Mouse (Mus musculus): ENCODE data around the gene Ugt1a5. TPM values are rescaled to one million over a fixed set of nuclear protein-coding genes. Genes with fewer than 3 reads are reported as not detected.
"Not testable (repeated sequence)": the region's sequence is repeated elsewhere in the genome, so short reads cannot be mapped to it uniquely, and the experiment has no call there.

Gene Ugt1a5
- polyA plus RNA-seq, 1 experiment from 2014 or later = not detected

DNA sequence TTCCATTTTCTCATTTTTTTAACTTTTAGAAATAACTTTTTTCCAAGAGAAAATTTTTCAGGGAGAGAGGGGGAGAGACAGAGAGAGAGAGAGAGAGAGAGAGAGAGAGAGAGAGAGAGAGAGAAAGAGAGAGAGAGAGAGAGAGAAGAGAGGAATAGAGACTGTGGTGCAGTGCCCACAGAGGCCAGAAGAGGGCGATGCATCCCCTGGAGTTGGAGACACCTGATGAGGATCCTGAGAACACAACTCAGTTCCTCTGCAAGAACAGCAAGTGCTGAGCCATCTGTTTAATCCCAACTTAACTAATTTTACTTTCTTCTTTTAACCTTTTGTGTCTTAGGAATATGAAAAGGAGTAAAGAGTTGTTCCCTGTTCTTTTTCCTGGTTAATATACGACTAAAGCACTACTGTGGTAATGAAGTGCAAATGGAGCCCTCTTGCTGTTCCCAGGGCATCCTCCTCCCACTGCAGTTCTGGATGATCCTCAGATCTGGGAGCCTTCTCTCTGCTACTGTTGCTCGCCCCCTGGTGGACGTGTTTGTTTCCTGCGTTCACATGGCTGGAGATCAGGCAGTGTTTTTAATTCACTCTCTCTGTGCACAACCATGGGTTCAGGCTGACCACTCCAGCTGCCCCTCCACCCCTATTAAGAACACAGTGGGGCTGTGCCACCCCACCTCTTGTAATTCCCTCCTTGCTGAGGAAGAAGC, 21.7 kb upstream of the Ugt1a5 start:
- H3K27me3 ChIP-seq (ENCODE audit: low read depth, poor library complexity, severe bottlenecking); H3K27ac ChIP-seq; H3K36me3 ChIP-seq; H3K4me3 ChIP-seq; H3K9me3 ChIP-seq (replicated peaks); H3K4me1 ChIP-seq: not testable (repeated sequence)
- 4% methylated on average over 5 of the region's 5 CpGs for whole genome bisulfite sequencing
- DNase-seq (ENCODE audit: low spot score) = peak; percentile 45

DNA sequence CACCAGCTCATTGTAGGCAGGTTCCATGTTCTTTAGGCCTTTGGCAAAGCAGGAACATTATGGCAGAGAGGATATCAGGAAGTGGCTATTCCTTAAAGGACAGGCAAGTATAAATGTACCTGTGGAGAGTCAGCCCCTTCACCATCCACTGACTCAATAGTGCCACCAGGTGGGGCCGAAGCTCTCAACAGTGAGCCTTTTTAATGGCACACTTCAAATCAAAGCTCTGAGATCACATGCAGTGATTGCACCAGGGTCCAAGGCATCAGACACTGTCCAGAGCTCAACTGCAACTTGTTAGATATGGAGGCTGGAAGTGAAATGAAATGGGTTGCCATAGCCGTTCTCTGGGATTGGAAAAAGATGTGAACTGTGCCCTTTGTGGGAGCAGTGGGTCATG, 20.5 kb upstream of the Ugt1a5 start:
- DNase-seq (ENCODE audit: low spot score); H3K36me3 ChIP-seq; H3K27me3 ChIP-seq (ENCODE audit: low read depth, poor library complexity, severe bottlenecking); H3K4me1 ChIP-seq; H3K27ac ChIP-seq; H3K9me3 ChIP-seq (replicated peaks); H3K4me3 ChIP-seq: not testable (repeated sequence)
- WGBS = 54% methylated on average over 2 of the region's 2 CpGs

DNA sequence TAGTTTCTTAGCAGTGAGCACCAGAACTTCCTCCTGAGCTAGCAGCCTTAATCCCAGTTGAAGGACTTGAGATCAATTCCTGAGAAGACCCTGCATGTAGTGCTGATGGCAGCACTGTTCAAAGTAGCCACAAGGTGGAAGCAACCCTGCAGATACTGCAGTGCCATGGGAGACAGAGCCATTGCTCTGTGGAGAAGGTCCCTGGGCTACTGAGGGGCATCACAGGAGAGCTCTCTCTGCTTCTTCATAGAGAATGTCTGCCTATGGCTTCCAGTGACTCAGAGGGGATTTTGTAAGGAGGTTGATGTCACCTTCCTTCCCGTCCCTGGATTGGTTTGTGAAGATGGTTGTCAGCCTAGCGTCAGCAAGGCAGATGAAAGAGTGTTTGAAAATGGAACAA, 15.7 kb upstream of the Ugt1a5 start:
- not testable (repeated sequence) for H3K36me3 ChIP-seq; H3K4me3 ChIP-seq; H3K27me3 ChIP-seq (ENCODE audit: low read depth, poor library complexity, severe bottlenecking); H3K4me1 ChIP-seq; H3K9me3 ChIP-seq (replicated peaks); DNase-seq (ENCODE audit: low spot score); H3K27ac ChIP-seq
- 81% methylated on average over 2 of the region's 2 CpGs for WGBS

DNA sequence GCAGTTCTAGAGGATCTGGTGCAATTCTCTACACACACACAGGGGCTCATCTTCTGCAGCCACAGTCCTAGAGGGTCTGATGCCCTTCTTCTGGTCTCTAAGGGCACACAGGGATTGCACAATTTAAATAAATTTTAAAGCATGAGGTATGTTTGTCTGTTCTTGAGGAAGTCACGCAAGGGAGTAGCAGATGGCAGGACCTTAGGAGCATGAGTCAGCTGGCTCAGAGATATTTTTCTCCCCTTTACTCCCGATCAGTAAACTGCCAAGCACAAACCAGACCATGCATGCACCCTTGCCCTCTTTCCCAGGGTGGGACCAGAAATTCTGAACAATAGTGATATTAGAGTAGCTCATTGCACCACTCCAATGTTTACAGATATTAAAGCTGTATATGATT, 7.4 kb upstream of the Ugt1a5 start:
- Histone ChIP-seq H3K4me1 (no peaks in the 10 kb centered on the region), H3K36me3 (no peaks in the 10 kb centered on the region), H3K27me3 (ENCODE audit: low read depth, poor library complexity, severe bottlenecking) (no peaks in the 10 kb centered on the region), H3K4me3 (no peak overlapping the region), H3K9me3 (replicated peaks) (no peaks in the 10 kb centered on the region), H3K27ac (no peak overlapping the region)
- no peak for DNase-seq (ENCODE audit: low spot score)
- 88% methylated on average over 2 of the region's 2 CpGs for WGBS

DNA sequence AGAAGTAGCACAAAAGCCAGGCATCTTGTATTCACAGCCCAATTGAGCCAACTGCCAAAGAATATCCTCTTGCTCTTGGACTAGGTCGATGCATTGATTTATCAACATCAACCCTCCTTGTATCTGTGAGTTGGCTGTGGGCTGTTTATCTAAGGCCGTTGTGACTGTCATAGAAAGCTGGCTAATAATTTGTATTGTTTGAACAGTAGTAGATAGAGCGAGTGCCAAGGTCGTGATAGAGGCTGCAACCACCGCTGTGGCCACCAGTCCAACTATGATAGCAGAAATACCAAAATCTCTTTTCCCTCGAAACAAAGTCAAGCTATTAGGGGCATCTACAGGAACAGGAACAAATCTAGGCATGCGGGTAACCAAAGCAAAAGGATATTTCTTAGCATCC, 6.4 kb downstream of the Ugt1a5 start:
- H3K4me3 ChIP-seq; H3K4me1 ChIP-seq; H3K9me3 ChIP-seq (replicated peaks); H3K36me3 ChIP-seq; DNase-seq (ENCODE audit: low spot score); H3K27ac ChIP-seq; H3K27me3 ChIP-seq (ENCODE audit: low read depth, poor library complexity, severe bottlenecking): not testable (repeated sequence)
- 75% methylated on average over 7 of the region's 7 CpGs for WGBS

DNA sequence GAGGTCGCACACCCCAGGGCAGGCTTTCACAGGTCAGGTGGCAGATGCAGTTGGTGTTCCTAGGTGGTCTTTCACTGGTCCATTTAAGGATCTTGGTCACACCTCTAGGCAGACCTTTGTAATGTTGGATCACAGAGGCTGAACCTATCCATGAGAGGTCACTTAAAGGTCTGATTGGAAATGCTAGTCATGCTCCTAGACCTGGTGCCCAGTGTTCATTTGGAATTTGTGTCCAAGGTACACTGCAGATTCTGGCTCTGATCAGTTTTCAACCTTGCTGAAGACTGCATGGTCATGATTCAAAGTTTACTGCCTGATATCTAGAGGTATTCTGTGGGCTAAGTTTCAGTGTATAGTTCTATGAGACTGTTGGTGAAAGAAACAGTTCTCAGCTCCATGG, 13.8 kb downstream of the Ugt1a5 start:
- H3K27ac ChIP-seq = no peak overlapping the region
- no peaks in the 10 kb centered on the region for H3K36me3 ChIP-seq
- H3K4me3 ChIP-seq = no peak overlapping the region
- no peaks in the 10 kb centered on the region for H3K4me1 ChIP-seq
- no peak for DNase-seq (ENCODE audit: low spot score)
- 89% methylated on average over 1 of the region's 1 CpGs for WGBS
- no peaks in the 10 kb centered on the region for H3K27me3 ChIP-seq (ENCODE audit: low read depth, poor library complexity, severe bottlenecking)
- peaks cover 9% of the 10 kb centered on the region for H3K9me3 ChIP-seq (replicated peaks)

DNA sequence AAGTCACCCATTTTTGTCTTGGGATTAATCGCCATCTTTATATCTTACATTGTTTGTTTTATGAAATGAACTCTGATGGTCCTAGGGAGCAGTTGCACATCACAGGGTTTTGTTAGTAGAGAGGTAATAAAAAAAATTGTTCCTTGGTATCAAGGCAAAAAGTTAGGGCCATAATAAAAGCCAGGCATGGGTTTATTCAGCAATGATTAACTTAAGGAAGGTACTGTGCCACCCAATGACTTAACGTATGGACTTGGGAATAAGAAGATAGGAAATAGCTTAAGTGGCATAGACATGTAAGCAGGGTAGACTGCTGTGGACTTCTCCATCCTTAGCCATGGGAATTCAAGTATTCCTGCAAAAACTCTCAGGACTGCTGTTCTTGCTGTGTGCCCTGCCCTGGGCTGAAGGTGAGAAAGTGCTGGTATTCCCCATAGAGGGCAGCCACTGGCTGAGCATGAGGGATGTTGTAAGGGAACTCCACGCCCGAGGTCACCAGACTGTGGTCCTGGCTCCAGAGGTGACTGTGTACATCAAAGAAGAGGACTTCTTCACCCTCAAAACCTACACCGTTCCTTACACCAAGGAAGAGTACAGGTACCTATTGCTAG, 20.6 kb downstream of the Ugt1a5 start:
- DNase-seq (ENCODE audit: low spot score) = no peak
- H3K4me1 ChIP-seq = no peaks in the 10 kb centered on the region
- no peaks in the 10 kb centered on the region for H3K9me3 ChIP-seq (replicated peaks)
- no peak overlapping the region for H3K27ac ChIP-seq
- 89% methylated on average over 5 of the region's 5 CpGs for WGBS
- H3K27me3 ChIP-seq (ENCODE audit: low read depth, poor library complexity, severe bottlenecking) = no peaks in the 10 kb centered on the region
- H3K4me3 ChIP-seq = no peak overlapping the region
- no peaks in the 10 kb centered on the region for H3K36me3 ChIP-seq

DNA sequence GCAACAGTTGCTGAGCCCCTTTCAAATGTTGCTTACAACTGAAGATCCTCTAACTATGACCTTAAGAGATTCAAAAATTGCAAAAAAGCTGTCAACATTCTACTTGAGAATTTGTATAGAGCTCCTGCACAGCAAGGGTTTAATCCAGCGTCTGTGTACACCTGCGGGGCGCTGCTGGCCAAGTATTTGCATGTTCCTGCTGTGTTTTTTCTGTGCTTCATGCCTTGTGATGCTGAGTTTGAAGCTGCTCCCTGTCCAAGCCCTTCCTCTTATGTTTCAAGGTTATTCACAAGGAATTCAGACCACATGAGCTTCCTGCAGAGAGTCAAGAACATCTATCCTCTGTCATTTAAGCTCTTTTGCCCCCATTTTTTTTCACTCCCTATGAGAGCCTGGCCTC, 26.3 kb downstream of the Ugt1a5 start:
- DNase-seq (ENCODE audit: low spot score) = no peak
- no peak overlapping the region for H3K4me3 ChIP-seq
- H3K36me3 ChIP-seq = no peaks in the 10 kb centered on the region
- H3K9me3 ChIP-seq (replicated peaks) = no peaks in the 10 kb centered on the region
- no peaks in the 10 kb centered on the region for H3K27me3 ChIP-seq (ENCODE audit: low read depth, poor library complexity, severe bottlenecking)
- H3K27ac ChIP-seq = no peak overlapping the region
- no peaks in the 10 kb centered on the region for H3K4me1 ChIP-seq
- 68% methylated on average over 3 of the region's 3 CpGs for WGBS

DNA sequence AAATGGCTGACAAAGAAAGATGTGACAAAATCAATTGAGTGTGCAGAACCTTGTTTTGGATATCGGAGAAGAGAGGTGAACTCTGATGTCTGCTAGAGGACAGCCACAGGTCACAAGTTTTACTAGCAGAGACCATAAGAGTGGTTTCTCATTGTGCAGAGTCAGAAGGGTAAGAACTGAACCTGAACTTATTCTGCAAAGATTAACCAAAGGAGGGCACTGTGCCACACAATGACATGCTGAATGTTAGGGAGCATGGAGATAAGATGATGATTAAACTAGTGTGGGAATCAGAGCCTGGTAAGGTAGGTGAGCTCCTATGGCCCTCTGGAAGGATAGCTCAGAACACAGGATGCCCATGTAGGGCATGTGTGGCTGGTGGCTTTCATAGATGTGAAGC, 29.9 kb downstream of the Ugt1a5 start:
- 90% methylated on average over 1 of the region's 1 CpGs for WGBS
- no peak for DNase-seq (ENCODE audit: low spot score)
- H3K4me3 ChIP-seq = no peak overlapping the region
- H3K27me3 ChIP-seq (ENCODE audit: low read depth, poor library complexity, severe bottlenecking) = no peaks in the 10 kb centered on the region
- no peaks in the 10 kb centered on the region for H3K4me1 ChIP-seq
- H3K9me3 ChIP-seq (replicated peaks) = no peaks in the 10 kb centered on the region
- H3K27ac ChIP-seq = no peak overlapping the region
- no peaks in the 10 kb centered on the region for H3K36me3 ChIP-seq

DNA sequence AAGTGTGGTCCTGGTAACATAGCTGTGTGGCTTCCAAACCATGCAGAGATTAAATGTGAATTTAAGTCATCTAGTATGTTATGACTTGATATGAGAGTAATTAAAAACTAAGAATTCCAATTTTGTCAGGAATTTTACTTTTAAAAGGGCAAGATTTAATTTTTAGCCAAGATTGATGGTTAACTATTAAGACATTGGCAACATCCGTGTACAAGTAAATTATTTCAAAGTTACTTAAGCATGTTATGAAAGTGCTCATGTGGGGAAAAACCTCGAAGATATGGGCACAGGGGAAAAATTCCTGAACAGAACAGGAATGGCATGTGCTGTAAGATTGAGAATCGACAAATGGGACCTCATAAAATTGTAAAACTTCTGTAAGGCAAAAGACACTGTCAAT, 31.6 kb downstream of the Ugt1a5 start:
- Histone ChIP-seq H3K27me3 (ENCODE audit: low read depth, poor library complexity, severe bottlenecking) (no peaks in the 10 kb centered on the region), H3K36me3 (no peaks in the 10 kb centered on the region), H3K4me3 (no peak overlapping the region), H3K9me3 (replicated peaks) (no peaks in the 10 kb centered on the region), H3K4me1 (no peaks in the 10 kb centered on the region), H3K27ac (no peak overlapping the region)
- no peak for DNase-seq (ENCODE audit: low spot score)
- 81% methylated on average over 3 of the region's 3 CpGs for WGBS

DNA sequence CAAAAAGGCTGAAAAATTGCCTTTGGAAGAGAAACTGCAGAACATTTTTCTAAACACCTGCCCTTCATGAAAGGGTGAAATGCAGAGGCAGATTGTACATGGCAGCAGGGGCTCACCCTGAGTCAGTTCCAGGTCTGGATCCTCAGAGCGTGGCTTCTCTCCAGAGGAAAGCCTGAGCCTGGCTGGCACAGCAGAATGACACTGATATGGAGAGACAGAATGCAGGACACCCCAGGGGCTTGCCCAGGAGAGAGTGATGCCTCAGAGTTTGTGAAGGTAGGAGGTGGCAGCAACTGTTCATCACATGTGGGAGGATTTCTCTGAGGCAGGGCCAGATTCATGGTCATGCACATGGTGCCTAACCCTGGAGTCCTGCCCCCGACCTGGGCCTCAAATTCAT, 34.2 kb downstream of the Ugt1a5 start:
- no peak overlapping the region for H3K4me3 ChIP-seq
- no peak overlapping the region for H3K27ac ChIP-seq
- no peaks in the 10 kb centered on the region for H3K36me3 ChIP-seq
- no peaks in the 10 kb centered on the region for H3K27me3 ChIP-seq (ENCODE audit: low read depth, poor library complexity, severe bottlenecking)
- no peaks in the 10 kb centered on the region; the same call in 1 of the 2 replicates for H3K9me3 ChIP-seq (replicated peaks)
- WGBS = 76% methylated on average over 2 of the region's 2 CpGs
- peaks cover under 1% of the 10 kb centered on the region; the same call in 1 of the 2 replicates for H3K4me1 ChIP-seq
- DNase-seq (ENCODE audit: low spot score) = no peak

DNA sequence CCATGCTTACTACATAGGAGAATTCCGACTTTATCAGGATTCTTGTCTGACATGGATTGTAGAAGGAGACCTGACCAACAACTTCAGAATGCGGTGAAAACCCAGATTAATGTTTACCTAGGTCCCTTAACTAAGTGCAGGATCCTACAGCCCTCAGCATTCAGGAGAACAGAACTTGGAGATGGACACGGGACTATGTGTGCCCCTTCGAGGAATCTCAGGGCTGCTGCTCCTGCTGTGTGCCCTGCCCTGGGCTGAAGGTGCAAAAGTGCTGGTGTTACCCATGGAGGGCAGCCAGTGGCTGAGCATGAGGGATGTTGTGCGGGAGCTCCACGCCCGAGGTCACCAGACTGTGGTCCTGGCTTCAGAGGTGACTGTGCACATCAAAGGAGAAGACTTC, 34.6 kb downstream of the Ugt1a5 start, which contains the start of gene Ugt1a2:
TSS of gene Ugt1a2 (plus strand) at position 146 of the 400 bp plus-strand sequence.
- no peak for DNase-seq (ENCODE audit: low spot score)
- Histone ChIP-seq H3K9me3 (replicated peaks) (no peaks in the 10 kb centered on the region; the same call in 1 of the 2 replicates), H3K4me3 (no peak within 1 kb of the TSS), H3K27me3 (ENCODE audit: low read depth, poor library complexity, severe bottlenecking) (no peaks in the 10 kb centered on the region), H3K36me3 (no peaks in the 10 kb centered on the region), H3K4me1 (peaks cover 5% of the 10 kb centered on the region), H3K27ac (no peak within 1 kb of the TSS)
- 83% methylated on average over 7 of the region's 7 CpGs for WGBS

DNA sequence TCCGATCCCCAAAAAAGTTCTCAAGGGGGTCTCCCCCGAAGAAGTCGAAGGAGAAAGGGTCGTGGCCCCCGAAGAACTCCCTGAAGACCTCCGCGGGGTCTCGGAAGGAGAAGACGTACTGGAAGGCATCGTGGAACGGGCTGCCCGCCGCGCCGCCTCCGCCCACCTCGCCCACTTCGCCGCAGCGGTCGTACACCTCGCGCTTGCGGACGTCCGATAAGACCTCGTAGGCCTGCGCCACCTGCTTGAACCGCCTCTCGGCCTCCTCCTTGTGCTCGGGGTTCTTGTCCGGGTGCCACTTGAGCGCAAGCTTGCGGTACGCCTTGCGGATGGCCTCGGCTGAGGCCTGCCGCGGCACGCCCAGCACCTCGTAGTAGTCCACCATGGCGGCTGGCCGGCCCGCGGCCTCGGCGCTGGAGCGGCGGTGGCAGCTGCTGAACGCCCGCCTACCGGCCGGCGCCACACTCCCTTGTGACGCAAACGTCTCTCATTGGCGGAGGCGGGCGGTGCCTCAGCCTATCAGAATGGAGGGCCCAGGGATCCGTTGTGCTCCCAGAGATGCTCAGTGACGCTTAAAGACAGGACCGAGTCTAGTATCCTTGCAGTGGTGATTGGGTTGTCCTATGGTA, 39.6 kb downstream of the Ugt1a5 start, which contains the start of gene Dnajb3:
TSS of gene Dnajb3 (minus strand) at position 489 of the 629 bp plus-strand sequence.
- WGBS = 7% methylated on average over 62 of the region's 62 CpGs
- H3K27me3 ChIP-seq (ENCODE audit: low read depth, poor library complexity, severe bottlenecking) = 0 out of 2 replicates have a peak, but pooled peaks cover 7% of the 10 kb centered on the region
- H3K27ac ChIP-seq = peak within 1 kb of the TSS; percentile 92
- peak within 1 kb of the TSS; percentile 63 for H3K4me3 ChIP-seq
- peaks cover 2% of the 10 kb centered on the region; the same call in 1 of the 2 replicates for H3K9me3 ChIP-seq (replicated peaks)
- peaks cover 7% of the 10 kb centered on the region for H3K4me1 ChIP-seq
- H3K36me3 ChIP-seq = no peaks in the 10 kb centered on the region
- peak; percentile 88 for DNase-seq (ENCODE audit: low spot score)
